Mouse (Mus musculus): ENCODE data around the gene Gm20715. TPM values are rescaled to one million over a fixed set of nuclear protein-coding genes. Genes with fewer than 3 reads are reported as not detected.

The Gm20715 gene
- polyA plus RNA-seq, 1 experiment from 2014 or later, result not detected

DNA sequence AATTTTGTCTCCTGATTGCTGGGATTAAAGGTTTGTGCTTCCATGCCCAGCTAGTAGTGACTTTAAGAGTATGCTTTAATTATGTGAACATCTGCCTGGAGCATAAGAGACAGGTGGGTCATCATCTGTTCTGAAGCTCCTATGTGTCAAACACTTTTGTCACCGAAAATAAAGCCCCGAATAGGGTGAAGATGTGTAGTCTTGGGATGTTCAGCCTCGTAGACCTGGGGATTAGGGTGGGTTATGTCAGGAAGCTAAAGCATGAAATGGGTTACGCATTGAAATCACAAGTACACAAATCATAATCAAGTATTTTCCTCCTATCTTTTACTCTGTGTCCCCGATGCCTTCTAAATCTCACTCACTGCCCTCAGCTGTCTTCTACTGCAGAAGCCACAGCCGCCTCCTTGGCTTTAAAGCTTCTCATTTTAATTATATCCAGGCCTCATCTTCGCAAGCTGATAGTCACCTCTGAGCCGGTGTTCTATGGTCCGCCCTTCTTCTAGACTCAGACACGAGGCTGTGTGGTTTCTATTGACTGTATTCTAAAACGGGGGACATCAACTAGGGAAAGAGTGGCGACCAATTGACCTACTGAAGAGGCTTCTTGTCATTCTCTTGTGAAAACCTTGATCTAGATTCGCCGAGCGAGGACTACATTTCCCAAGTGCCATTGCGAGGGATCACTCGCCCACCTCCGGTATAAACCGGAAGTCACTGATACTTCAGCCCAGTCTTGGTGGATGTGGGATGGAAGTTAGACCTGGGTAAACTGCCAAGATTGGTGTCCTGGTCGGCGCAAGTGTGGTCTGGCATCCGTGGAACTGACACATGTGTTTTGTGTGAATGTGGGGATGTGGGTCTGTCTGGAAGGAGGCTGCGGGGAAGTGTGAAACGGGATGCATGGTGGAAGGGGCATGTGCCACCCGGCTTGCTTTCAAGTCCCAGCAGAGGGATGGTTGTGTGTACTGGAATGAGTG, 11.8 kb upstream of the Gm20715 start, which contains the start of gene Smim17:
TSS of gene Smim17 (plus strand) at position 720 of the 980 bp plus-strand sequence.
- 29% methylated on average over 25 of the region's 25 CpGs for whole genome bisulfite sequencing
- Histone ChIP-seq H3K27me3 (ENCODE audit: control insufficient read depth, insufficient read depth, low read length) (no peaks in the 10 kb centered on the region), H3K4me2 (ENCODE audit: low read length) (peak within 1 kb of the TSS; percentile 74), H3K4me1 (ENCODE audit: control insufficient read depth, insufficient read depth, low read length) (peaks cover 4% of the 10 kb centered on the region; the same call in 1 of the 2 replicates), H3K9me3 (ENCODE audit: control insufficient read depth, low read length) (no peaks in the 10 kb centered on the region), H3K9ac (replicated peaks; ENCODE audit: low read length) (peak within 1 kb of the TSS; percentile 59), H3K36me3 (ENCODE audit: control insufficient read depth, insufficient read depth, low read length) (peaks cover 26% of the 10 kb centered on the region), H3K27ac (replicated peaks; ENCODE audit: low read depth, low read length) (no peak within 1 kb of the TSS; the same call in none of the 2 replicates), H3K4me3 (replicated peaks; ENCODE audit: low read depth, low read length) (peak within 1 kb of the TSS; percentile 46)
- peak; percentile 91 for ATAC-seq (ENCODE audit: low FRiP score, low TSS enrichment)
- DNase-seq, result peak; percentile 88

- ATAC-seq (ENCODE audit: low FRiP score, low TSS enrichment), result peak; percentile 87
- 9% methylated on average over 19 of the region's 22 CpGs for WGBS
- peak; percentile 76 for DNase-seq
- Histone ChIP-seq H3K9ac (replicated peaks; ENCODE audit: low read length) (peak overlapping the region; percentile 50; the same call in 1 of the 2 replicates), H3K9me3 (ENCODE audit: control insufficient read depth, low read length) (no peaks in the 10 kb centered on the region), H3K36me3 (ENCODE audit: control insufficient read depth, insufficient read depth, low read length) (no peaks in the 10 kb centered on the region), H3K4me1 (ENCODE audit: control insufficient read depth, insufficient read depth, low read length) (no peaks in the 10 kb centered on the region), H3K27me3 (ENCODE audit: control insufficient read depth, insufficient read depth, low read length) (no peaks in the 10 kb centered on the region), H3K4me2 (ENCODE audit: low read length) (peak overlapping the region; percentile 55), H3K4me3 (replicated peaks; ENCODE audit: low read depth, low read length) (peak overlapping the region; percentile 35), H3K27ac (replicated peaks; ENCODE audit: low read depth, low read length) (no peak overlapping the region)
Measured at GRCm38 (mm10) chr7:6414626-6415441, 4.8 kb downstream of the Gm20715 start.

- H3K4me1 ChIP-seq (ENCODE audit: control insufficient read depth, insufficient read depth, low read length), result no peaks in the 10 kb centered on the region
- peak overlapping the region; percentile 55 for H3K4me2 ChIP-seq (ENCODE audit: low read length)
- DNase-seq (no peak), ATAC-seq (ENCODE audit: low FRiP score, low TSS enrichment) (no peak; the same call in 1 of the 2 replicates)
- no peaks in the 10 kb centered on the region for H3K9me3 ChIP-seq (ENCODE audit: control insufficient read depth, low read length)
- peak overlapping the region; percentile 35 for H3K4me3 ChIP-seq (replicated peaks; ENCODE audit: low read depth, low read length)
- H3K27me3 ChIP-seq (ENCODE audit: control insufficient read depth, insufficient read depth, low read length), result no peaks in the 10 kb centered on the region
- no peak overlapping the region for H3K27ac ChIP-seq (replicated peaks; ENCODE audit: low read depth, low read length)
- no peaks in the 10 kb centered on the region for H3K36me3 ChIP-seq (ENCODE audit: control insufficient read depth, insufficient read depth, low read length)
- WGBS, result 12% methylated on average over 8 of the region's 8 CpGs
- H3K9ac ChIP-seq (replicated peaks; ENCODE audit: low read length), result peak overlapping the region; percentile 50
Measured at GRCm38 (mm10) chr7:6415442-6415787, 5.3 kb downstream of the Gm20715 start.

DNA sequence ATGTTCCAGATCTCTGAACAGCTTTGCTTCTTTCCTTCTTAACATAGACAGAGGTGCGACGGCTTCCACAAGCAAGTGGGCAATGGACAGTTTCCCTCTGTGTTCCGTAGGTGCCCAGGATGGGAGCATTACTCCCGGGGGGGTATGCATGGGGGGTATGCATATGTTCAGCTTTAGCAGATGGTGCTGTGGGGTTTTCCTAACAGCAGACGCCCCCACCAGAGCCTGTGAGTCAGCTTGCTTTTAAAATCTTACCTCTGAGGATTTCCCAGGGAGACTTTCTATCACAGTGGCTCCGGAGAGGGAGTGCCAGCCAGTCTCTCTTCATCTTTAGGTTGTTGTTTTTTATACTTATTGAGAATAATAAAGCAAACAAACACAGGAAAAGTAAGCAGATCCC, 9.8 kb downstream of the Gm20715 start:
- no peak for DNase-seq
- ATAC-seq (ENCODE audit: low FRiP score, low TSS enrichment), result no peak
- H3K9me3 ChIP-seq (ENCODE audit: control insufficient read depth, low read length), result no peaks in the 10 kb centered on the region
- no peak overlapping the region for H3K27ac ChIP-seq (replicated peaks; ENCODE audit: low read depth, low read length)
- H3K4me1 ChIP-seq (ENCODE audit: control insufficient read depth, insufficient read depth, low read length), result no peaks in the 10 kb centered on the region
- H3K9ac ChIP-seq (replicated peaks; ENCODE audit: low read length), result no peak overlapping the region
- H3K4me2 ChIP-seq (ENCODE audit: low read length), result no peak overlapping the region
- no peaks in the 10 kb centered on the region for H3K27me3 ChIP-seq (ENCODE audit: control insufficient read depth, insufficient read depth, low read length)
- WGBS, result 76% methylated on average over 6 of the region's 6 CpGs
- no peaks in the 10 kb centered on the region for H3K36me3 ChIP-seq (ENCODE audit: control insufficient read depth, insufficient read depth, low read length)
- H3K4me3 ChIP-seq (replicated peaks; ENCODE audit: low read depth, low read length), result no peak overlapping the region

DNA sequence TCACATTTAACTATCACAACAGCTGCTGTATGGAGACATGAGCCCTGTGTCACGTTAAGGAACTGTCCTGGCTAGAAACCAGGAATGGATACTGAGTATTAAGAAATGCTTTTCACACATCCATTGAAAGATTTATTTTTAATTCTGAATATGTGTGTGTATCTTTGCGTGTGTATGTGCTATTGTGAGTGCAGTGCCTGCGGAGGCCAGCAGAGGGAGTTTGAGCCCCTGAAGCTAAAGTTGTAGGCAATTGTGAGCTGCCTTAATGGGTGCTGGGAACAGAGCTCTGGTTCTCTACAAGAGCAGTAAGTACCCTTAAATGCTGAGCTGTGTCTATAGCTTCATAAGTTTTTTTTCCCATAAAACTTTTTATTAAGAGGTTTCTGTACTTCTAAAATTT, 19.3 kb downstream of the Gm20715 start:
- ATAC-seq (ENCODE audit: low FRiP score, low TSS enrichment), result no peak
- Histone ChIP-seq H3K4me1 (ENCODE audit: control insufficient read depth, insufficient read depth, low read length) (no peaks in the 10 kb centered on the region), H3K9ac (replicated peaks; ENCODE audit: low read length) (no peak overlapping the region), H3K4me3 (replicated peaks; ENCODE audit: low read depth, low read length) (no peak overlapping the region), H3K9me3 (ENCODE audit: control insufficient read depth, low read length) (peaks cover 8% of the 10 kb centered on the region; the same call in 1 of the 2 replicates), H3K4me2 (ENCODE audit: low read length) (no peak overlapping the region), H3K36me3 (ENCODE audit: control insufficient read depth, insufficient read depth, low read length) (no peaks in the 10 kb centered on the region), H3K27me3 (ENCODE audit: control insufficient read depth, insufficient read depth, low read length) (no peaks in the 10 kb centered on the region), H3K27ac (replicated peaks; ENCODE audit: low read depth, low read length) (no peak overlapping the region)
- DNase-seq, result no peak
- WGBS, result 90% methylated on average over 3 of the region's 3 CpGs

DNA sequence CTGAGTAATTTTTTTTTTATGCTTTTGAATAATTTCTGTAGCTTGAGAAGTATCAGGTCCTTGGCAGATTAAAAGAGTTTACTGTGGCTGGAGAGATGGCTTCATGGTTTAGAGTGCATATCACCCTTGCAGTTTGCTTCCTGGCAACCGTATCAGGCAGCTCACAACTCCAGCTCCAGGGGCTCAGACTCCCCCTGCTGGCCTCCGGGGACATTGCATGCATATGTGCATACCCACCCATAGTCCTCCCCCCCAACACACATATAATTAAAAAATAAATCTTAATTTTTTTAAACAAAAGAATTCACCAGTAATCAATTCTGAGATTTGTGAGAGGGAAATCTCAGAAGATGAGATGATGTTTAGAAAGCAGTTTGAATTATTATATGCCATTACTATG, 20.3 kb downstream of the Gm20715 start:
- 40% methylated on average over 2 of the region's 2 CpGs for WGBS
- Histone ChIP-seq H3K4me1 (ENCODE audit: control insufficient read depth, insufficient read depth, low read length) (peaks cover 6% of the 10 kb centered on the region), H3K4me3 (replicated peaks; ENCODE audit: low read depth, low read length) (no peak overlapping the region), H3K9me3 (ENCODE audit: control insufficient read depth, low read length) (peaks cover 8% of the 10 kb centered on the region; the same call in 1 of the 2 replicates), H3K9ac (replicated peaks; ENCODE audit: low read length) (no peak overlapping the region), H3K36me3 (ENCODE audit: control insufficient read depth, insufficient read depth, low read length) (no peaks in the 10 kb centered on the region), H3K27ac (replicated peaks; ENCODE audit: low read depth, low read length) (no peak overlapping the region), H3K4me2 (ENCODE audit: low read length) (no peak overlapping the region), H3K27me3 (ENCODE audit: control insufficient read depth, insufficient read depth, low read length) (no peaks in the 10 kb centered on the region)
- ATAC-seq (ENCODE audit: low FRiP score, low TSS enrichment) (no peak), DNase-seq (peak; percentile 44)

DNA sequence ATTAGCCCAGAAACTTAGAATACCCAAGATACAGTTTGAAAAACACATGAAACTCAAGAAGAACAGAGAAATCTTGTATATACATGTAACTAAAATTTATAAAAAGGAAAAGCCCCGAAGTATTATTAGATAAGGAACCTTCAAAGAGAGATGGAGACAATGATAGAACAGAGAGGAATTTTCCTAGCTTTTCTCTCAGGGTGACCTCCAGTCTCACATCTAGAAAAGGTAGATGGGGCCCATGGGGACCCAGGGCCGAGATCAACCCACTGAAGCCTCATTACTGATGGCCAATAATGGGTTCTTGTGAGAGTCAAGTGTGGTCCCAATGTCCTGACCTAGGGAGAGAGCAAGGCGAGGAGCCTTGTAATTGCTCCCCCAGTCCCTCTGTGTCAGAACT, 28.3 kb downstream of the Gm20715 start, which contains the start of gene Olfr1344:
TSS of gene Olfr1344 (plus strand) at position 301 of the 400 bp plus-strand sequence.
- ATAC-seq (ENCODE audit: low FRiP score, low TSS enrichment), result no peak

DNA sequence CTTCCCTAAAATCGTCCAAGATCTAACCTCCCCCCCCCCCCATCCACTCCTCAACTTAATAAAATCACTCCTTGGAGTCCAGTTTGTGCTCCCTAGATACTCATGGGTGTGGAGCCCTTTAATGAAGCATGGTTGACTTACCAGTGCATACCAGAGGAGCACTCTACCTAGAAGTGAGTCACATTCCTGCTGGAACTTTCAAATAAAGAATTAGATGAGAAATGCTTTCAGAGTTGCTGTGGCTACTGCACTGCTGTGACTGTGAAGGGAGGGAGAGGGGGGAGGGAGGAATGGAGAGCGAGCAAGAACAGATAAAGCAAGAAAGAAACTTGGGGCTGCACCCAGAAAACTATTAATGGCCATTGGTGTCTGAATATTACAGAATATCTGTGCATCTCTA, 31.1 kb downstream of the Gm20715 start:
- no peak for DNase-seq

More for the DNA sequence above, 28.3 kb downstream of the Gm20715 start, which contains the start of gene Olfr1344:
- Histone ChIP-seq H3K27ac (replicated peaks; ENCODE audit: low read depth, low read length) (no peak within 1 kb of the TSS), H3K4me2 (ENCODE audit: low read length) (no peak within 1 kb of the TSS), H3K9me3 (ENCODE audit: control insufficient read depth, low read length) (no peaks in the 10 kb centered on the region), H3K27me3 (ENCODE audit: control insufficient read depth, insufficient read depth, low read length) (no peaks in the 10 kb centered on the region), H3K4me1 (ENCODE audit: control insufficient read depth, insufficient read depth, low read length) (peaks cover 11% of the 10 kb centered on the region), H3K36me3 (ENCODE audit: control insufficient read depth, insufficient read depth, low read length) (no peaks in the 10 kb centered on the region), H3K4me3 (replicated peaks; ENCODE audit: low read depth, low read length) (no peak within 1 kb of the TSS), H3K9ac (replicated peaks; ENCODE audit: low read length) (no peak within 1 kb of the TSS)
- no peak for DNase-seq
- 91% methylated on average over 3 of the region's 3 CpGs for WGBS

More for the DNA sequence above, 31.1 kb downstream of the Gm20715 start:
- Histone ChIP-seq H3K27ac (replicated peaks; ENCODE audit: low read depth, low read length) (no peak overlapping the region), H3K4me2 (ENCODE audit: low read length) (no peak overlapping the region), H3K4me1 (ENCODE audit: control insufficient read depth, insufficient read depth, low read length) (no peaks in the 10 kb centered on the region), H3K9ac (replicated peaks; ENCODE audit: low read length) (no peak overlapping the region), H3K36me3 (ENCODE audit: control insufficient read depth, insufficient read depth, low read length) (no peaks in the 10 kb centered on the region), H3K9me3 (ENCODE audit: control insufficient read depth, low read length) (no peaks in the 10 kb centered on the region), H3K27me3 (ENCODE audit: control insufficient read depth, insufficient read depth, low read length) (no peaks in the 10 kb centered on the region), H3K4me3 (replicated peaks; ENCODE audit: low read depth, low read length) (no peak overlapping the region)
- no peak for ATAC-seq (ENCODE audit: low FRiP score, low TSS enrichment)
- 42% methylated on average over 2 of the region's 2 CpGs for WGBS

Measured in midbrain, embryonic 14.5 days (tissue).